Mouse (Mus musculus) skeletal muscle tissue, postnatal 0 days (tissue): ENCODE measurements around the gene Cd209d. TPM values are rescaled to one million over a fixed set of nuclear protein-coding genes. Genes with fewer than 3 reads are reported as not detected.

Experiments used
- polyA plus RNA-seq: library from polyadenylated mRNA; unstranded; fragments of >200 nt; fragmentation: Nextera tagmentation; extraction: Ambion mirVana; gene quantifications from 2 replicates; pipeline ENCODE4 v1.2.1, GENCODE M21; 2015

The Cd209d gene
- 0.15 TPM in 1 of 2 replicates, not detected in the other for polyA plus RNA-seq

DNA sequence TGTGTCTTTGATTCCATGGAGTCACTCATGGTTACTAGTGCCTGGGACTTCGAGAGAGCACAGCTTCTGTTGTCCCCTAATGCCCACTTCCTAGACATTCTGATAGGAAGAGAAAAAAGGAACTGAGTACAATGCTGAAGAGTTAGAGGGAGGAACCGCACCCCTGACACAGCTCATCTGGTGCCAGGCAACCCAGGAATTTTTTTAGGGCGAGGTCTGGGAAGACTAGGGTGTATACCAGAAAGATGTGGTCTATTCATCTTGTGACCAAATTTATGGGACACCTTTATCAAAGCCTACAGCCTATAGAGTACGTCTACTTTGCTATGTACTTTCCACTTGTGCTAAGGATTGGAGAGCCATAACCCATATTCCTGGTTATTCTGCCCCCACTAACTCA lies at the start of gene Cd209d:
Gene Cd209d (minus strand): TSS at position 101 of the 400 bp plus-strand sequence.

DNA sequence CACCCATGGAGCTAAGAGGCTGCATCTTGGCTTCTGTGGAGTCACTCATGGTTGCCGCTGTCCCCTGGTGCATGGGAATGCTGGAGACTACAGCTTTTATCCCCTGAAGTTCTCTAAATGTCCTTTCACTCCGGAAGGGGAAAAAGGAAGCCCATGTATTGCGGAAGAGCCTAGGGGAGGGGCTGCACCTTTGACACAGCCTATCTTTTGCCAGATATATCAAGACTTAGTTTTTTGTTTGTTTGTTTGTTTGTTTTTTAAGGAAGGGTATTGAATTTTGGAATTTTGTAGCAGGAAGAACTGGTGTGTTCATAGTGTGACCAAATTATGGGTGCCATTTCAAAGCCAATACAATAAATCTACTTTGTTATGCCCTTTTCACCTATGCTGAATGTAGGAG lies 48.4 kb upstream of the Cd209d start, which contains the start of gene Cd209b:
Gene Cd209b (minus strand): TSS at position 101 of the 400 bp plus-strand sequence.

DNA sequence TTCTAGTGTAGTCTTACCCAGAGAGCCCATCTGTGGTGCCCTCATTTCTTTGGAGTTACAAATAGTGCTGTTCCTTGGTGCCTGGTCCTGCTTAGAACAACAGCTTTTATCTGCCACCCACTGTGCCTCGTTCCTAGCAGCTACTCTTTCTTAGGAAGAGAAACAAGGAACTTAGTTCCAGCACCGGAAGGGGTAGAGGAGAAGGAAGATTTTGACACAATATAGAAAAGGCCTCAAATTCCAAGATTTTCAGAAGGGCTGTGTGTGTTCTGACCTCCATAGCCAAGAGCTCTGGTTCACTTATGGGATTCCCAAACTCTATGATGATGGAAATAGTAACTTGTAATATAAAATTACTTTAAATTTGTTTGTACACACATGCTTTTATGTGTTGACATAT lies 24.1 kb downstream of the Cd209d start, which contains the start of gene Cd209e:
Gene Cd209e (minus strand): TSS at position 101 of the 400 bp plus-strand sequence.

Other genes starting within 250 kb of the Cd209d start
- gene Stxbp2, start 247.6 kb downstream of the Cd209d start, polyA plus RNA-seq: 5.0 and 16.5 TPM in 2 replicates
- gene Retn, start 222.8 kb downstream of the Cd209d start, polyA plus RNA-seq: 15.0 and 330 TPM in 2 replicates
- gene Mcemp1, start 212.8 kb downstream of the Cd209d start, polyA plus RNA-seq: 0.26 and 0.34 TPM in 2 replicates
- 5.8 and 29.9 TPM in 2 replicates for gene Fcor, start 206.2 kb downstream of the Cd209d start, polyA plus RNA-seq
- 26.8 and 27.3 TPM in 2 replicates for gene Trappc5, start 202.3 kb downstream of the Cd209d start, polyA plus RNA-seq
- 0.10 and 0.13 TPM in 2 replicates for gene Fcer2a, start 184.4 kb downstream of the Cd209d start, polyA plus RNA-seq
- gene Clec4g, start 157.9 kb downstream of the Cd209d start, polyA plus RNA-seq: 0.27 TPM in 1 of 2 replicates, not detected in the other
- 0.09 and 0.46 TPM in 2 replicates for gene Cd209a, start 129.6 kb downstream of the Cd209d start, polyA plus RNA-seq
- not detected in 2 replicates for gene Cd209e, start 24.2 kb downstream of the Cd209d start, polyA plus RNA-seq
- 0.27 and 0.33 TPM in 2 replicates for gene Cd209b, start 48.3 kb upstream of the Cd209d start, polyA plus RNA-seq
- gene Cd209c, start 76.2 kb upstream of the Cd209d start, polyA plus RNA-seq: 0.12 and 0.26 TPM in 2 replicates
- 1.3 and 2.8 TPM in 2 replicates for gene Cd209f, start 227.3 kb upstream of the Cd209d start, polyA plus RNA-seq